Mouse (Mus musculus) naive thymus-derived CD4-positive, alpha-beta T cell, adult 2 months (primary cell): Measurements from ENCODE around the gene Mrpl36.

Experiments
- DNase-seq: peaks from one replicate; pipeline ENCODE4 v3.0.0-alpha.2; 2011; ENCODE audit warnings: low read depth

The Mrpl36 gene

GRCm38 (mm10) chr13:73346743-73347142, 18.4 kb downstream of the Mrpl36 start:
- DNase-seq: no peak

DNA sequence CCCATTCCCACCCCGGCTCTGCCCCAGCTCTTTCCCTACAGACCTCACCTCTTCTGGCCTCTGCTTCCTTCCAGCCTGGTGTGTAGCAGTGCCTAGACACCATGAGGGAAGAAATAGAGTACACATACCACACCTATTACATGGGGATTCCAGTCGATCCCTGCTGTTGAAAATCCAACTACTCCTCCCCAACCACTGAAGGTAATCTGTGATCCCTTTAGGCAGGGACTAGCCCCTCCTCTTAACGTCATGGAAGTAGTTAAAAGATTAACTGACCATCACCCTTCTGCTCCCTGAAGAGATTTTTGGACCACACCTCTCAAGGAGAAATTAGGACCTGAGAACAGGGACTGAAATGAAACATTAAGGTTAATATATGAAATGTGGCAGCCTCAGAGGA, 18.9 kb downstream of the Mrpl36 start:
- no peak for DNase-seq

DNA sequence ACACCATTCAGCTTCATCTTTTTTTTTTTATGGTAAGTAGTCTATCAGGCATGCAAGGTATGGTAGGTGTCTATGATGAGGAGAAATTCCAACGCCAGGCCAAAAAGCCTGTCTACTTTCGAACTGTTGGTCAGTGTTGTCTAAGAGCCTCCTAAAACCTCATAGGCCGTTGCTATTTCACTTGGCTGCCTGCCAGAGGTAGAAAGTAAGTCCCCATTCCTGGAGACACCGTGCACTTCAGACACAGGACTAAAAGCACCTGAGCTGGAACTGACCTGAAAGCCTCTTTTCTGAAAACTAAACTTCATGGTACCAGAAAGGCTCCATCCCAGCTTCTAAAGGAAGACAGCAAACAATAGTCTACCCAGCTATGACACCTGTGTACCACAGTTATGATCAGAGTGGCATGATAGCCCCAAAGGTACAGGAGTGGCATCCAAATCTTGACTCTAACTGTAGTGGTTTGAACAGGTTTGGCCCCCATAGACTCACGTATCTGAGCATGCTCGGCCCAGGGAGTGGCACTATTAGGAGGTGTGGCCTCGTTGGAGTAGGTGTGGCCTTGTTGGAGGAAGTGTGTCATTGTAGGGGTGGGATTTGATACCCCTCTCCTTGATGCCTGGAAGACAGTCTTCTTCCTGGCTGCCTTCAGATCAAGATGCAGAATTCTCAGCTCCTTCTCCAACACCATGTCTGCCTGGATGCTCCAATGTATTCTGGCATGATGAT, 19.8 kb downstream of the Mrpl36 start:
- DNase-seq: no peak

- DNase-seq: no peak
Measured at GRCm38 (mm10) chr13:73350741-73351140, 22.4 kb downstream of the Mrpl36 start.

DNA sequence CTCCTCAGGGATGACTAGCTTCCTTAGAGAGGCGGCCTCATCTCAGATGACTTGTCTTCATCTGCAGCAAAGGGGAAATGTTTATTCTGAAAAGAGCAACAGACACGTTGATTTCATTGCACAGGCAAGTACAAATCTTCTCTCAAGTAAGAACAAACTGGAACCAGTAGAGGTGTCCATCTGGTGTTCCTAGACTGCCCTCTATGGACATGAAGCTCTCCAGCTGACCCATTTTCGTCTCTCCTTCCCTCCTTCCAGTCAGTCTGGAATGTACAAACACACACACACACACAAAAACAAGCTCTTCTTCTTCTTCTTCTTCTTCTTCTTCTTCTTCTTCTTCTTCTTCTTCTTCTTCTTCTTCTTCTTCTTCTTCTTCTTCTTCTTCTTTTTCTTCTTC, 23.6 kb downstream of the Mrpl36 start:
- DNase-seq: no peak

- no peak for DNase-seq
Measured at GRCm38 (mm10) chr13:73352491-73352890, 24.2 kb downstream of the Mrpl36 start.

- no peak for DNase-seq
Measured at GRCm38 (mm10) chr13:73357106-73357505, 28.8 kb downstream of the Mrpl36 start.

- DNase-seq: no peak
Measured at GRCm38 (mm10) chr13:73373367-73373766, 45.1 kb downstream of the Mrpl36 start.

- no peak for DNase-seq
Measured at GRCm38 (mm10) chr13:73374612-73375011, 46.3 kb downstream of the Mrpl36 start.

GRCm38 (mm10) chr13:73377637-73378036, 49.3 kb downstream of the Mrpl36 start:
- no peak for DNase-seq
